Mouse (Mus musculus) thymus, postnatal 25 days (tissue): ENCODE data around the gene Slc25a13.

Experiments
- DNase-seq: peaks from one replicate; pipeline ENCODE4 v3.0.0; 2022

Gene Slc25a13

GRCm38 (mm10) chr6:6216507-6217285 is at the start of gene Slc25a13:
Slc25a13 (minus strand) TSS chr6:6217173.
- DNase-seq: peak; percentile 70

- DNase-seq: no peak
Measured at GRCm38 (mm10) chr6:6265761-6266160, 48.8 kb upstream of the Slc25a13 start.

GRCm38 (mm10) chr6:6263293-6263911 is 46.4 kb upstream of the Slc25a13 start:
- no peak for DNase-seq

- DNase-seq: no peak
Measured at GRCm38 (mm10) chr6:6260917-6261316, 43.9 kb upstream of the Slc25a13 start.

- DNase-seq: no peak
Measured at GRCm38 (mm10) chr6:6248500-6248899, 31.5 kb upstream of the Slc25a13 start.

- no peak for DNase-seq
Measured at GRCm38 (mm10) chr6:6243828-6244227, 26.9 kb upstream of the Slc25a13 start.

- DNase-seq: no peak
Measured at GRCm38 (mm10) chr6:6242114-6242513, 25.1 kb upstream of the Slc25a13 start.

- DNase-seq: no peak
Measured at GRCm38 (mm10) chr6:6236788-6237298, 19.9 kb upstream of the Slc25a13 start.

GRCm38 (mm10) chr6:6230262-6230661 is 13.3 kb upstream of the Slc25a13 start:
- no peak for DNase-seq

GRCm38 (mm10) chr6:6222721-6223120 is 5.7 kb upstream of the Slc25a13 start:
- no peak for DNase-seq

GRCm38 (mm10) chr6:6220574-6220973 is 3.6 kb upstream of the Slc25a13 start:
- no peak for DNase-seq

- no peak for DNase-seq
Measured at GRCm38 (mm10) chr6:6219661-6220370, 2.8 kb upstream of the Slc25a13 start.

GRCm38 (mm10) chr6:6217286-6217625 is 283 bp upstream of the Slc25a13 start:
- no peak for DNase-seq

- no peak for DNase-seq
Measured at GRCm38 (mm10) chr6:6216120-6216506, 860 bp downstream of the Slc25a13 start.

GRCm38 (mm10) chr6:6212360-6213310 is 4.3 kb downstream of the Slc25a13 start:
- DNase-seq: no peak

- no peak for DNase-seq
Measured at GRCm38 (mm10) chr6:6211958-6212357, 5.0 kb downstream of the Slc25a13 start.

- DNase-seq: no peak
Measured at GRCm38 (mm10) chr6:6210637-6211036, 6.3 kb downstream of the Slc25a13 start.

GRCm38 (mm10) chr6:6208351-6209059 is 8.5 kb downstream of the Slc25a13 start:
- DNase-seq: no peak

GRCm38 (mm10) chr6:6207836-6208235 is 9.1 kb downstream of the Slc25a13 start:
- DNase-seq: no peak

GRCm38 (mm10) chr6:6207395-6207794 is 9.6 kb downstream of the Slc25a13 start:
- DNase-seq: no peak

GRCm38 (mm10) chr6:6205599-6206165 is 11.3 kb downstream of the Slc25a13 start:
- DNase-seq: no peak

GRCm38 (mm10) chr6:6202451-6202850 is 14.5 kb downstream of the Slc25a13 start:
- no peak for DNase-seq
